Mouse (Mus musculus) lung, postnatal 0 days (tissue): Measurements from ENCODE around the gene Frrs1.

Experiments
- CTCF ChIP-seq: IDR thresholded peaks from 2 replicates; pipeline ENCODE4 v1.5.1; 2016; ENCODE audit warnings: antibody characterized with exemption, mild to moderate bottlenecking
- EP300 ChIP-seq: IDR thresholded peaks from 2 replicates; pipeline ENCODE4 v1.6.1; 2016; ENCODE audit warnings: antibody characterized with exemption, mild to moderate bottlenecking, control low read depth

GRCm38 (mm10) chr3:116860333-116861222 is 1.3 kb downstream of the Frrs1 start:
- TF ChIP-seq CTCF (no peak), EP300 (no peak)
